Mouse (Mus musculus) liver, postnatal 0 days (tissue): ENCODE results near the gene Nhlh1.

Source experiments
- CTCF ChIP-seq: sonication (generic); IDR thresholded peaks from 2 replicates; pipeline ENCODE4 v1.5.1; 2016; ENCODE audit warnings: antibody characterized with exemption, low read depth
- EP300 ChIP-seq: IDR thresholded peaks from 2 replicates; pipeline ENCODE4 v1.6.1; 2016; ENCODE audit warnings: antibody characterized with exemption, low read depth, mild to moderate bottlenecking

GRCm38 (mm10) chr1:172053541-172054440 is 3.6 kb downstream of the Nhlh1 start:
- no peak for TF ChIP-seq EP300
- no peak for TF ChIP-seq CTCF
